ENCODE assay signal across 23 mouse cellular contexts in genomic region chr6:134867325-134867724, GRCm38 (mm10). TPM values are rescaled to one million over a fixed set of nuclear protein-coding genes. Genes with fewer than 3 reads are reported as not detected.
A peak's percentile ranks its signal among the peaks of the same experiment; 100 is the strongest.
DNase-seq lines count a peak whose midpoint lies in the region; ATAC-seq lines count a peak whose summit lies in the region.
"Had no signal": no experiment of that assay in that cellular context is flagged by ENCODE, and none has a peak within 500 bp of the region (broad histone marks: within the 10 kb centered on the region; RNA-seq: fewer than 3 reads in every experiment).

No protein-coding gene starts in this region.

- no peak for ATAC-seq in CD4-positive, CD25-positive, alpha-beta regulatory T cell, adult 4 months
- no peak for ATAC-seq in monocyte, adult 5-6 weeks (replicated peaks; ENCODE audit: insufficient number of reproducible peaks, low FRiP score, low TSS enrichment, poor library complexity, severe bottlenecking)
- ATAC-seq: forebrain, embryonic 13.5 days; hindbrain, embryonic 16.5 days; lung, postnatal 0 days had no signal

- no peak overlapping the region for H3K4me3 ChIP-seq in embryonic facial prominence, embryonic 10.5 days
- H3K4me3 ChIP-seq: embryonic facial prominence, embryonic 12.5 days; erythroblast, embryonic 14.5 days; forebrain, embryonic 13.5 days; heart, adult 2 months; liver, embryonic 15.5 days had no signal

- H3K36me3 ChIP-seq in embryonic facial prominence, embryonic 10.5 days (replicated peaks): peaks cover 35% of the 10 kb centered on the region

- no peaks in the 10 kb centered on the region for H3K9me3 ChIP-seq in embryonic facial prominence, embryonic 10.5 days
- H3K9me3 ChIP-seq: embryonic facial prominence, embryonic 12.5 days; forebrain, embryonic 13.5 days; liver, embryonic 15.5 days had no signal

- 91% methylated on average over 3 of the region's 3 CpGs for WGBS in embryonic facial prominence, embryonic 10.5 days

- peaks cover 8% of the 10 kb centered on the region for H3K4me1 ChIP-seq in embryonic facial prominence, embryonic 10.5 days

- no peak overlapping the region for H3K27ac ChIP-seq in embryonic facial prominence, embryonic 10.5 days (replicated peaks)
- H3K27ac ChIP-seq: embryonic facial prominence, embryonic 12.5 days; forebrain, embryonic 13.5 days; heart, adult 2 months; liver, embryonic 15.5 days had no signal

- peak; percentile 55 for DNase-seq in retina, embryonic 14.5 days (ENCODE audit: low spot score)
- DNase-seq in retina, postnatal 1 day: no peak
- peak; percentile 33 for DNase-seq in MEL-GATA-1-ER (ENCODE audit: extremely low read depth, low read depth)
- DNase-seq in c-Kit-positive CD71-negative TER-119-negative erythroid progenitor cells, embryonic 14.5 days (ENCODE audit: low read depth): peak; percentile 30
- no peak for DNase-seq in embryonic facial prominence, embryonic 10.5 days (ENCODE audit: low spot score)
- DNase-seq: adrenal gland, postnatal 36 days; cerebellum, adult 9-10 months; gastrocnemius, postnatal 14 days; heart, adult 2 months; heart, postnatal 4 days; kidney, adult 2 months; kidney, postnatal 14 days; layer of hippocampus, adult 9-11 months; midbrain, embryonic 14.5 days; thymus, postnatal 14 days had no signal

- H3K27me3 ChIP-seq in embryonic facial prominence, embryonic 10.5 days (replicated peaks; ENCODE audit: low read depth, poor library complexity, severe bottlenecking): no peaks in the 10 kb centered on the region
- H3K27me3 ChIP-seq: embryonic facial prominence, embryonic 12.5 days; forebrain, embryonic 13.5 days; liver, embryonic 15.5 days had no signal

RNA-seq across cellular contexts. Expression of gene Gpr19, which starts 31.1 kb away (rescaled TPM):
- 10 to 100 TPM in 1 of 2 experiments, 1 to 10 TPM in 1; 7.7 to 12.1 TPM for polyA plus RNA-seq in CD4-positive, CD25-positive, alpha-beta regulatory T cell, adult 4 months (2017; shearing (Covaris generic))
- 14.5 and 16.1 TPM in 2 replicates for polyA plus RNA-seq in embryonic facial prominence, embryonic 10.5 days (2016; fragmentation: Nextera tagmentation; extraction: Ambion mirVana)
- 5.4 to 11.0 TPM (median 6.3 TPM) in 3 replicates for total RNA-seq in monocyte, adult 5-6 weeks (2017)

RNA-seq across cellular contexts. Expression of gene Crebl2, which starts 37.4 kb away (rescaled TPM):
- 10 to 100 TPM; 28.9 to 33.5 TPM for polyA plus RNA-seq in CD4-positive, CD25-positive, alpha-beta regulatory T cell, adult 4 months (2017; shearing (Covaris generic))
- polyA plus RNA-seq in embryonic facial prominence, embryonic 10.5 days (2016; fragmentation: Nextera tagmentation; extraction: Ambion mirVana): 1.2 TPM in 2 replicates
- 25.9 to 36.8 TPM (median 29.9 TPM) in 3 replicates for total RNA-seq in monocyte, adult 5-6 weeks (2017)

RNA-seq across cellular contexts. Expression of gene Cdkn1b, which starts 52.9 kb away (rescaled TPM):
- polyA plus RNA-seq in CD4-positive, CD25-positive, alpha-beta regulatory T cell, adult 4 months (2017; shearing (Covaris generic)): 100 to 1,000 TPM in 1 of 2 experiments, 10 to 100 TPM in 1; 69.7 to 113 TPM
- 15.3 and 16.7 TPM in 2 replicates for polyA plus RNA-seq in embryonic facial prominence, embryonic 10.5 days (2016; fragmentation: Nextera tagmentation; extraction: Ambion mirVana)
- 272 to 301 TPM (median 295 TPM) in 3 replicates for total RNA-seq in monocyte, adult 5-6 weeks (2017)

Comparison
In these comparisons a context has a peak if more than half of its experiments do, and no peak if none do; other contexts are left out.
1. DNase-seq: peak in retina, embryonic 14.5 days (single experiment), MEL-GATA-1-ER (single experiment) and c-Kit-positive CD71-negative TER-119-negative erythroid progenitor cells, embryonic 14.5 days (single experiment); none in retina, postnatal 1 day (single experiment) and embryonic facial prominence, embryonic 10.5 days (single experiment).
2. RNA of gene Crebl2, which starts 37.4 kb away (polyA plus RNA-seq): 28.9 to 33.5 TPM in CD4-positive, CD25-positive, alpha-beta regulatory T cell, adult 4 months; 1.2 TPM in embryonic facial prominence, embryonic 10.5 days; every median in the first group is over 10 times any median in the second.